Mouse (Mus musculus) right cerebral cortex, postnatal 36 days (tissue): ENCODE measurements around the gene Gm20821.
"Not testable (repeated sequence)": the region's sequence is repeated elsewhere in the genome, so short reads cannot be mapped to it uniquely, and the experiment has no call there.

Source experiments
- DNase-seq, 2 experiments: peaks; one replicate each; pipeline ENCODE4 v3.0.0; 2022; ENCODE audit warnings: low spot score in 2 of 2, mixed read lengths in 1 of 2

Gene Gm20821

GRCm38 (mm10) chrY:9781504-9781903 lies at the start of gene Gm20821:
Gene Gm20821, plus strand, starts transcription at chrY:9781804.
- DNase-seq, result not testable (repeated sequence)
